Mouse (Mus musculus) inflammation-experienced regulatory T-cells, adult 16 weeks (primary cell): ENCODE data around the gene Bhlhe40. TPM values are rescaled to one million over a fixed set of nuclear protein-coding genes. Genes with fewer than 3 reads are reported as not detected.

ENCODE experiments used
- polyA plus RNA-seq: library from polyadenylated mRNA; unstranded; fragments of 100-300 nt; shearing (Covaris generic); gene quantifications from one replicate; pipeline ENCODE4 v1.2.1, GENCODE M21; 2017

Gene Bhlhe40
- 55.8 TPM for polyA plus RNA-seq

DNA sequence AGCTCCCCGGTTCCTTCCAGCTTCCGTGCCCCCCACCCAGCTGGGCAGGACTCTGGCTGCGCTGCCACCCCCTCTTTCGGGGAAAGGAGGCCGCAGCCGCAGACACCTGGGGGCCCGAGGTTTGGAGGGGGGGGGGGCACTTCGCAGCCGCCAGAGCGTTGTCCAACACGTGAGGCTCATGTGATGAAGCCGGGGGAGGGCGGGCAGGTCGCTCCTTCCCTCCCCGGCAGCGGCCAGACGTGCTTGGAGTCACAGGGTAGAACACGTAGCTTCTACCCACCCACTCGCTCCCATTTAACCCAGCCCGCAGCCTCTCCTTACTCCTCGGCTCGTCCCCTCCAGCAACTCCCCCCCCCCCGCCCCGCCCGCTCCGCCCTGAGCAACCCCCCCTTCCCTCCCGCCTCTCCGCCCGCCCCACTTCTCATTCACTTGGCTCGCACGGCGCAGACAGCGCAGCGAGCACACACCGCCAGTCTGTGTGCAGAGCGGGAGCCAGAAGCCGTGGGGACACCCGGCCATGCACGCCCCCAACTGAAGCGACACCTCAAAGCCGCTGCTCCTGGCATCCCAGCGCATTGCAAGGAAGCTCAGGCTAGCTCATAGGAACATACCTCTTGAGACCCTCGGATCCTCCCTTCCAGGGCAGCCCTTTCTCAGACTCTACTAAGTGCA lies at the start of gene Bhlhe40:
Bhlhe40 (plus strand) TSS at position 424 of the 672 bp plus-strand sequence.

Other genes with a start within 250 kb of the Bhlhe40 start
- 43.0 TPM for gene Arl8b, start 122.5 kb downstream of the Bhlhe40 start, polyA plus RNA-seq
- 47.4 TPM for gene Edem1, start 168.0 kb downstream of the Bhlhe40 start, polyA plus RNA-seq